Mouse (Mus musculus) megakaryocyte, embryonic 14.5 days (primary cell): Measurements from ENCODE around the gene Sfswap. TPM values are rescaled to one million over a fixed set of nuclear protein-coding genes. Genes with fewer than 3 reads are reported as not detected.
"Not testable (repeated sequence)": the region's sequence is repeated elsewhere in the genome, so short reads cannot be mapped to it uniquely, and the experiment has no call there.

Experiments
- H3K27me3 ChIP-seq: replicated peaks from 2 replicates; pipeline ENCODE3; 2012; ENCODE audit warnings: inconsistent platforms
- H3K36me3 ChIP-seq: replicated peaks from 2 replicates; pipeline ENCODE3; 2012; ENCODE audit warnings: low read length, inconsistent platforms, mixed read lengths
- H3K4me1 ChIP-seq: 2 replicates; pipeline ENCODE4 v1.6.1; 2012; ENCODE audit warnings: inconsistent platforms
- H3K4me3 ChIP-seq: replicated peaks from 2 replicates; pipeline ENCODE3; 2012; ENCODE audit warnings: moderate library complexity, mild to moderate bottlenecking, inconsistent platforms
- H3K9me3 ChIP-seq: 2 replicates; pipeline ENCODE4 v1.6.1; 2012; ENCODE audit warnings: inconsistent platforms
- FLI1 ChIP-seq: IDR thresholded peaks from 2 replicates; pipeline ENCODE4 v1.6.1; 2012; ENCODE audit warnings: low read length, inconsistent platforms, mixed read lengths
- GATA1 ChIP-seq: IDR thresholded peaks from 3 replicates; pipeline ENCODE4 v1.6.1; 2012; ENCODE audit warnings: mixed read lengths, low read length, inconsistent platforms, borderline replicate concordance
- polyA plus RNA-seq: library from polyadenylated mRNA; stranded (reverse); fragments of >175 nt; gene quantifications from 2 replicates; pipeline ENCODE4 v1.2.3, GENCODE M21; 2012; ENCODE audit warnings: low replicate concordance; ENCODE audit not compliant: insufficient read depth

Sfswap gene
- polyA plus RNA-seq, 1 experiment = 48.3 TPM

DNA sequence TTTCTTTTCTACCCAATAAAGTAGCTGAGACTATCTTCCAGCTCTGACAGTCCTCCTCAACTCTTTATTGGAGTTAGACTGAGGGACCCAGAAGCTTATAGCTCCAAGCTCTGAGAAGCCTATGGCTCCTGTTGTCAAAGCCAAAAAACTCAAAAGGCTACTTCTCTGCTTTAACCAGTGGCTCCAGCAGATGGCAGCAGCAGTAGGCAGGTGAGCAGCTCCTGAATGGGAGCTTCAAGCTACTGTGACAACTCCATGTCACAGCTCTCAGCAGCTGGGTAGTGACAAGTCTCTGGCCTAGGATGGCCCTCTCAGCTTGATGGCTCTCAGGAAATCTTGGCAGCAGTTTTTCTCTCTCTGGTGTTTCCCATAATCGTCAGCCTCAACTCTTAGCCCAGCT is 110.0 kb downstream of the Sfswap start:
- TF ChIP-seq GATA1 = no peak
- TF ChIP-seq FLI1 = no peak
- Histone ChIP-seq H3K36me3 (no peaks in the 10 kb centered on the region), H3K9me3 (no peaks in the 10 kb centered on the region), H3K4me3 (peak overlapping the region; percentile 30), H3K4me1 (peaks cover 13% of the 10 kb centered on the region), H3K27me3 (peaks cover 24% of the 10 kb centered on the region)

DNA sequence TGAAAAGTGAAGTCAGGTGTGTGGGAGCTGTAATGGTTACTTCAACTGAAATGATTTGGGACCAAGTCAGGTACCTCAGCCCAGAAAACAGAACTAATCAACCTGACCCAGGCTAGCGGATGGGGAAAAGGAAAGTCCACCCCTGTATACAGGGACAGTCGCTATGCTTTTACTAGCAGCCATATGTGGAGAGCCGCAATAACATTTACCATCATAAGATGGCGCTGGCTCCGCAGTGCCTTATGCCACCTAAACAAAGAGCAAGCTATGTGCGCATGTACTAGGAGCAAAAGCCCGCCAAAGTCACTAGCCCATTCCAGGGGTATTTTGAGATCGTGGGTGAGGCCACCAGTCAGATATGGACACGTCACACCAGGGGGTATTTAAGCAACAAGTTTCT is 119.6 kb downstream of the Sfswap start:
- H3K27me3 ChIP-seq, H3K4me1 ChIP-seq, H3K36me3 ChIP-seq, H3K9me3 ChIP-seq, H3K4me3 ChIP-seq: not testable (repeated sequence)

Other genes with a start within 250 kb of the Sfswap start
- 0.76 TPM in 1 of 2 replicates, not detected in the other for gene Mmp17, start 82.9 kb downstream of the Sfswap start, polyA plus RNA-seq
- not detected in 2 replicates for gene Zfp11, start 168.9 kb downstream of the Sfswap start, polyA plus RNA-seq
- gene Sept14, start 207.3 kb downstream of the Sfswap start, polyA plus RNA-seq = not detected in 2 replicates
- gene Mrps17, start 214.3 kb downstream of the Sfswap start, polyA plus RNA-seq = 21.1 TPM in 1 of 2 replicates, not detected in the other
- 4.0 and 15.2 TPM in 2 replicates for gene Nipsnap2, start 223.8 kb downstream of the Sfswap start, polyA plus RNA-seq